In genomic region chr3:98941601-98942000, GRCm38 (mm10) we compare ENCODE assay signal across 11 mouse cellular contexts. TPM values are rescaled to one million over a fixed set of nuclear protein-coding genes. Genes with fewer than 3 reads are reported as not detected.
A peak's percentile ranks its signal among the peaks of the same experiment; 100 is the strongest.
DNase-seq lines count a peak whose midpoint lies in the region; ATAC-seq and TF ChIP-seq lines count a peak whose summit lies in the region.
"Had no signal": no experiment of that assay in that cellular context is flagged by ENCODE, and none has a peak within 500 bp of the region (broad histone marks: within the 10 kb centered on the region; RNA-seq: fewer than 3 reads in every experiment).

No protein-coding gene starts in this region.

- no peak overlapping the region; the same call in 1 of the 2 replicates for H3K4me3 ChIP-seq in kidney, postnatal 0 days (replicated peaks; ENCODE audit: low read depth, low read length)
- H3K4me3 ChIP-seq in forebrain, embryonic 13.5 days: peak overlapping the region; percentile 35
- H3K4me3 ChIP-seq in limb, embryonic 10.5 days: peak overlapping the region; percentile 47
- H3K4me3 ChIP-seq in neural tube, embryonic 12.5 days: peak overlapping the region; percentile 34
- H3K4me3 ChIP-seq: myocyte had no signal

- peak overlapping the region; percentile 55 for H3K4me2 ChIP-seq in kidney, postnatal 0 days (ENCODE audit: low read length)
- peak overlapping the region; percentile 65 for H3K4me2 ChIP-seq in forebrain, embryonic 13.5 days
- H3K4me2 ChIP-seq in neural tube, embryonic 12.5 days (replicated peaks): peak overlapping the region; percentile 79

- TF ChIP-seq CTCF in kidney, postnatal 0 days (IDR thresholded peaks at IDR 0.05; ENCODE audit: low read depth): no peak

- ATAC-seq in kidney, postnatal 0 days (replicated peaks; ENCODE audit: low FRiP score, low read depth): 0 out of 2 replicates have a peak, but pooled peaks have one; percentile 10
- ATAC-seq in forebrain, embryonic 13.5 days: peak; percentile 39
- no peak; the same call in none of the 2 replicates for ATAC-seq in neural tube, embryonic 12.5 days (ENCODE audit: low FRiP score, low read depth)

- no peak overlapping the region for H3K27ac ChIP-seq in kidney, postnatal 0 days
- no peak overlapping the region for H3K27ac ChIP-seq in forebrain, embryonic 13.5 days
- H3K27ac ChIP-seq in limb, embryonic 10.5 days: no peak overlapping the region
- no peak overlapping the region for H3K27ac ChIP-seq in neural tube, embryonic 12.5 days

- H3K27me3 ChIP-seq in kidney, postnatal 0 days (ENCODE audit: insufficient read depth, low read length): no peaks in the 10 kb centered on the region
- H3K27me3 ChIP-seq in forebrain, embryonic 13.5 days: no peaks in the 10 kb centered on the region
- H3K27me3 ChIP-seq in limb, embryonic 10.5 days (ENCODE audit: low read depth, poor library complexity, severe bottlenecking): peaks cover 34% of the 10 kb centered on the region; the same call in 1 of the 2 replicates
- H3K27me3 ChIP-seq in neural tube, embryonic 12.5 days (replicated peaks): no peaks in the 10 kb centered on the region

- H3K4me1 ChIP-seq in kidney, postnatal 0 days (replicated peaks; ENCODE audit: insufficient read depth, low read length): no peaks in the 10 kb centered on the region
- H3K4me1 ChIP-seq in forebrain, embryonic 13.5 days: peaks cover 18% of the 10 kb centered on the region
- peaks cover 16% of the 10 kb centered on the region for H3K4me1 ChIP-seq in limb, embryonic 10.5 days
- H3K4me1 ChIP-seq in neural tube, embryonic 12.5 days: peaks cover 15% of the 10 kb centered on the region

- 9% methylated on average over 10 of the region's 10 CpGs for WGBS in kidney, postnatal 0 days
- WGBS in forebrain, embryonic 13.5 days: 44% methylated on average over 10 of the region's 10 CpGs
- 28% methylated on average over 10 of the region's 10 CpGs for WGBS in limb, embryonic 10.5 days
- WGBS in neural tube, embryonic 12.5 days: 16% methylated on average over 10 of the region's 10 CpGs

- no peaks in the 10 kb centered on the region for H3K36me3 ChIP-seq in kidney, postnatal 0 days (ENCODE audit: insufficient read depth, low read length)
- no peaks in the 10 kb centered on the region for H3K36me3 ChIP-seq in forebrain, embryonic 13.5 days (ENCODE audit: poor library complexity, severe bottlenecking)
- no peaks in the 10 kb centered on the region for H3K36me3 ChIP-seq in limb, embryonic 10.5 days
- no peaks in the 10 kb centered on the region for H3K36me3 ChIP-seq in neural tube, embryonic 12.5 days
- H3K36me3 ChIP-seq: G1E had no signal

- no peaks in the 10 kb centered on the region for H3K9me3 ChIP-seq in kidney, postnatal 0 days (replicated peaks; ENCODE audit: low read length)
- H3K9me3 ChIP-seq in forebrain, embryonic 13.5 days (replicated peaks): no peaks in the 10 kb centered on the region
- H3K9me3 ChIP-seq in limb, embryonic 10.5 days (replicated peaks): no peaks in the 10 kb centered on the region
- H3K9me3 ChIP-seq in neural tube, embryonic 12.5 days: no peaks in the 10 kb centered on the region

- H3K9ac ChIP-seq in kidney, postnatal 0 days (ENCODE audit: low read depth, low read length): no peak overlapping the region
- H3K9ac ChIP-seq in forebrain, embryonic 13.5 days: peak overlapping the region; percentile 45; the same call in 1 of the 2 replicates
- H3K9ac ChIP-seq in neural tube, embryonic 12.5 days: peak overlapping the region; percentile 36; the same call in 1 of the 2 replicates

- no peak for DNase-seq in kidney, postnatal 0 days (ENCODE audit: low spot score)
- no peak for DNase-seq in kidney, postnatal 10 days
- no peak for DNase-seq in limb, embryonic 10.5 days (ENCODE audit: low spot score)
- DNase-seq in urinary bladder, postnatal 25 days (ENCODE audit: low spot score): no peak
- DNase-seq in urinary bladder, postnatal 4 days (ENCODE audit: low spot score in 2 of 2): no peak
- no peak for DNase-seq in right cerebral cortex, postnatal 36 days (ENCODE audit: low spot score in 2 of 2)

RNA-seq across cellular contexts. Expression of gene Hao2, which starts 48.6 kb away (rescaled TPM):
- 134 and 139 TPM in 2 replicates for polyA plus RNA-seq in kidney, postnatal 0 days (2015; fragmentation: Nextera tagmentation; extraction: Ambion mirVana)
- 0.08 and 0.09 TPM in 2 replicates for polyA plus RNA-seq in forebrain, embryonic 13.5 days (2015; fragmentation: Nextera tagmentation; extraction: Ambion mirVana)
- not detected in 2 replicates for polyA plus RNA-seq in limb, embryonic 10.5 days (2016; fragmentation: Nextera tagmentation; extraction: Ambion mirVana)
- 0.09 TPM in 1 of 2 replicates, not detected in the other for polyA plus RNA-seq in neural tube, embryonic 12.5 days (2016; fragmentation: Nextera tagmentation; extraction: Ambion mirVana)
- polyA plus RNA-seq: brain, embryonic 14.5 days; G1E; myocyte had no signal

Comparison
In these comparisons a context has a peak if more than half of its experiments do, and no peak if none do; other contexts are left out.
1. RNA of gene Hao2, which starts 48.6 kb away (polyA plus RNA-seq): 134 to 139 TPM in kidney, postnatal 0 days; 0.09 TPM in neural tube, embryonic 12.5 days, 0.08 to 0.09 TPM in forebrain, embryonic 13.5 days and not detected in limb, embryonic 10.5 days; every median in the first group is over 100 times any median in the second.
2. Peak in every context shown above with its lines, with median percentiles within 50 percentile points of each other: H3K4me2 ChIP-seq.